Mouse (Mus musculus) embryonic facial prominence, embryonic 15.5 days (tissue): ENCODE data around the gene Irf7. TPM values are rescaled to one million over a fixed set of nuclear protein-coding genes. Genes with fewer than 3 reads are reported as not detected.

Source experiments
- ATAC-seq: fragments of 200-750 bp; cut with Nextera tagmentation; 2 replicates; pipeline ENCODE4 v1.8.0; 2017; ENCODE audit warnings: low read depth, moderate TSS enrichment; ENCODE audit not compliant: insufficient number of reproducible peaks, low FRiP score, low TSS enrichment
- H3K27ac ChIP-seq: fragments of 300-500 bp; sonication (generic); replicated peaks from 2 replicates; pipeline ENCODE4 v1.5.1; 2015; ENCODE audit warnings: mild to moderate bottlenecking, inconsistent platforms
- H3K27me3 ChIP-seq: fragments of 300-500 bp; sonication (generic); 2 replicates; pipeline ENCODE4 v1.6.1; 2015; ENCODE audit warnings: inconsistent platforms
- H3K36me3 ChIP-seq: fragments of 300-500 bp; sonication (generic); 2 replicates; pipeline ENCODE4 v1.6.1; 2015; ENCODE audit warnings: mild to moderate bottlenecking, inconsistent platforms
- H3K4me1 ChIP-seq: fragments of 300-500 bp; sonication (generic); 2 replicates; pipeline ENCODE4 v1.6.1; 2015; ENCODE audit warnings: inconsistent platforms
- H3K4me2 ChIP-seq: fragments of 300-500 bp; sonication (generic); replicated peaks from 2 replicates; pipeline ENCODE4 v1.6.1; 2015; ENCODE audit warnings: mild to moderate bottlenecking, inconsistent platforms
- H3K4me3 ChIP-seq: fragments of 300-500 bp; sonication (generic); replicated peaks from 2 replicates; pipeline ENCODE4 v1.5.1; 2015; ENCODE audit warnings: mild to moderate bottlenecking, inconsistent platforms
- H3K9ac ChIP-seq: fragments of 300-500 bp; sonication (generic); 2 replicates; pipeline ENCODE4 v1.6.1; 2015; ENCODE audit warnings: inconsistent platforms
- H3K9me3 ChIP-seq: fragments of 300-500 bp; sonication (generic); replicated peaks from 2 replicates; pipeline ENCODE4 v1.6.1; 2016; ENCODE audit warnings: inconsistent platforms
- WGBS: fragments of 180-500 bp; shearing (Covaris S2); methylation state at CpG from one replicate; pipeline ENCODE4 v1.1.7; 2015; 5-methylcytosine and 5-hydroxymethylcytosine counted together
- polyA plus RNA-seq: library from polyadenylated mRNA; unstranded; fragments of >200 nt; fragmentation: Nextera tagmentation; extraction: Ambion mirVana; gene quantifications from 2 replicates; pipeline ENCODE4 v1.2.1, GENCODE M21; 2015

The Irf7 gene
- polyA plus RNA-seq, 1 experiment from 2014 or later: 5.1 TPM

- H3K9ac ChIP-seq: no peak overlapping the region
- peaks cover 61% of the 10 kb centered on the region for H3K4me1 ChIP-seq
- no peak overlapping the region for H3K4me2 ChIP-seq
- no peak overlapping the region for H3K4me3 ChIP-seq
- WGBS: 68% methylated on average over 5 of the region's 5 CpGs
- H3K9me3 ChIP-seq: no peaks in the 10 kb centered on the region
- no peaks in the 10 kb centered on the region for H3K27me3 ChIP-seq
- ATAC-seq: no peak
- H3K27ac ChIP-seq: peak overlapping the region; percentile 53; the same call in 1 of the 2 replicates
- H3K36me3 ChIP-seq: peaks cover 4% of the 10 kb centered on the region; the same call in 1 of the 2 replicates
Observed at GRCm38 (mm10) chr7:141218557-141219133, 47.6 kb downstream of the Irf7 start.

- Histone ChIP-seq H3K36me3 (peaks cover 4% of the 10 kb centered on the region; the same call in 1 of the 2 replicates), H3K9me3 (no peaks in the 10 kb centered on the region), H3K27me3 (no peaks in the 10 kb centered on the region), H3K4me2 (no peak overlapping the region), H3K9ac (no peak overlapping the region), H3K27ac (peak overlapping the region; percentile 53; the same call in 1 of the 2 replicates), H3K4me3 (no peak overlapping the region), H3K4me1 (peaks cover 61% of the 10 kb centered on the region)
- ATAC-seq: no peak
- 76% methylated on average over 3 of the region's 3 CpGs for WGBS
Observed at GRCm38 (mm10) chr7:141218141-141218540, 48.1 kb downstream of the Irf7 start.

- Histone ChIP-seq H3K9ac (no peak overlapping the region), H3K36me3 (peaks cover 4% of the 10 kb centered on the region; the same call in 1 of the 2 replicates), H3K9me3 (no peaks in the 10 kb centered on the region), H3K27me3 (no peaks in the 10 kb centered on the region), H3K4me3 (0 out of 2 replicates have a peak overlapping the region, but pooled peaks have one; percentile 73), H3K4me2 (no peak overlapping the region), H3K27ac (peak overlapping the region; percentile 53; the same call in 1 of the 2 replicates), H3K4me1 (peaks cover 56% of the 10 kb centered on the region)
- 86% methylated on average over 17 of the region's 17 CpGs for WGBS
- ATAC-seq: no peak
Observed at GRCm38 (mm10) chr7:141217343-141218013, 48.8 kb downstream of the Irf7 start.

GRCm38 (mm10) chr7:141216894-141217293 is 49.4 kb downstream of the Irf7 start:
- Histone ChIP-seq H3K27me3 (no peaks in the 10 kb centered on the region), H3K4me2 (peak overlapping the region; percentile 95), H3K9ac (no peak overlapping the region), H3K4me3 (peak overlapping the region; percentile 73), H3K36me3 (peaks cover 4% of the 10 kb centered on the region; the same call in 1 of the 2 replicates), H3K4me1 (peaks cover 50% of the 10 kb centered on the region), H3K9me3 (no peaks in the 10 kb centered on the region), H3K27ac (0 out of 2 replicates have a peak overlapping the region, but pooled peaks have one; percentile 90)
- WGBS: 85% methylated on average over 11 of the region's 11 CpGs
- no peak for ATAC-seq

- H3K4me3 ChIP-seq: peak overlapping the region; percentile 73
- H3K4me2 ChIP-seq: peak overlapping the region; percentile 95
- H3K36me3 ChIP-seq: peaks cover 4% of the 10 kb centered on the region; the same call in 1 of the 2 replicates
- peak overlapping the region; percentile 57 for H3K9ac ChIP-seq
- peak; percentile 56 for ATAC-seq
- H3K9me3 ChIP-seq: no peaks in the 10 kb centered on the region
- peak overlapping the region; percentile 90 for H3K27ac ChIP-seq
- H3K27me3 ChIP-seq: no peaks in the 10 kb centered on the region
- WGBS: under 1% methylated on average over 42 of the region's 42 CpGs
- H3K4me1 ChIP-seq: peaks cover 48% of the 10 kb centered on the region
Observed at GRCm38 (mm10) chr7:141215880-141216733, 50.2 kb downstream of the Irf7 start.

- H3K4me3 ChIP-seq: peak within 1 kb of the TSS; percentile 73
- H3K27me3 ChIP-seq: no peaks in the 10 kb centered on the region
- peak within 1 kb of the TSS; percentile 90 for H3K27ac ChIP-seq
- peak; percentile 93 for ATAC-seq
- H3K4me1 ChIP-seq: peaks cover 40% of the 10 kb centered on the region
- no peaks in the 10 kb centered on the region for H3K9me3 ChIP-seq
- under 1% methylated on average over 41 of the region's 41 CpGs for WGBS
- peak within 1 kb of the TSS; percentile 57 for H3K9ac ChIP-seq
- H3K4me2 ChIP-seq: peak within 1 kb of the TSS; percentile 95
- peaks cover 4% of the 10 kb centered on the region; the same call in 1 of the 2 replicates for H3K36me3 ChIP-seq
Observed at GRCm38 (mm10) chr7:141215101-141215879, 51.0 kb downstream of the Irf7 start, which contains the start of gene Rassf7. Rassf7 (plus strand) TSS chr7:141215860.

GRCm38 (mm10) chr7:141214310-141214709 is 52.0 kb downstream of the Irf7 start:
- H3K9ac ChIP-seq: no peak overlapping the region
- 51% methylated on average over 3 of the region's 3 CpGs for WGBS
- peaks cover 4% of the 10 kb centered on the region; the same call in 1 of the 2 replicates for H3K36me3 ChIP-seq
- H3K9me3 ChIP-seq: no peaks in the 10 kb centered on the region
- no peak overlapping the region for H3K27ac ChIP-seq
- H3K4me3 ChIP-seq: no peak overlapping the region
- H3K4me2 ChIP-seq: no peak overlapping the region
- H3K27me3 ChIP-seq: no peaks in the 10 kb centered on the region
- peaks cover 37% of the 10 kb centered on the region for H3K4me1 ChIP-seq
- ATAC-seq: no peak

- no peak for ATAC-seq
- Histone ChIP-seq H3K36me3 (peaks cover 4% of the 10 kb centered on the region; the same call in 1 of the 2 replicates), H3K4me2 (peak within 1 kb of the TSS; percentile 95), H3K4me3 (peak within 1 kb of the TSS; percentile 73), H3K27ac (peak within 1 kb of the TSS; percentile 90), H3K27me3 (no peaks in the 10 kb centered on the region), H3K9ac (0 out of 2 replicates have a peak within 1 kb of the TSS, but pooled peaks have one; percentile 57), H3K4me1 (peaks cover 36% of the 10 kb centered on the region), H3K9me3 (no peaks in the 10 kb centered on the region)
- 81% methylated on average over 11 of the region's 11 CpGs for WGBS
Observed at GRCm38 (mm10) chr7:141213605-141214235, 52.6 kb downstream of the Irf7 start, which contains the start of gene Lmntd2. Lmntd2 (minus strand) TSS chr7:141214080.

GRCm38 (mm10) chr7:141213133-141213532 is 53.1 kb downstream of the Irf7 start:
- H3K9ac ChIP-seq: no peak overlapping the region
- H3K4me1 ChIP-seq: peaks cover 31% of the 10 kb centered on the region
- H3K27me3 ChIP-seq: no peaks in the 10 kb centered on the region
- H3K36me3 ChIP-seq: peaks cover 4% of the 10 kb centered on the region; the same call in 1 of the 2 replicates
- 57% methylated on average over 3 of the region's 3 CpGs for WGBS
- H3K4me3 ChIP-seq: no peak overlapping the region
- peak overlapping the region; percentile 31; the same call in 1 of the 2 replicates for H3K27ac ChIP-seq
- ATAC-seq: no peak
- H3K4me2 ChIP-seq: no peak overlapping the region
- no peaks in the 10 kb centered on the region for H3K9me3 ChIP-seq
